Mouse (Mus musculus) brain, embryonic 18.5 days (tissue): ENCODE results near the gene Svip.

Experiments
- DNase-seq: peaks from one replicate; pipeline ENCODE4 v3.0.0-alpha.2; 2012; ENCODE audit warnings: low read depth, low spot score

Svip gene

DNA sequence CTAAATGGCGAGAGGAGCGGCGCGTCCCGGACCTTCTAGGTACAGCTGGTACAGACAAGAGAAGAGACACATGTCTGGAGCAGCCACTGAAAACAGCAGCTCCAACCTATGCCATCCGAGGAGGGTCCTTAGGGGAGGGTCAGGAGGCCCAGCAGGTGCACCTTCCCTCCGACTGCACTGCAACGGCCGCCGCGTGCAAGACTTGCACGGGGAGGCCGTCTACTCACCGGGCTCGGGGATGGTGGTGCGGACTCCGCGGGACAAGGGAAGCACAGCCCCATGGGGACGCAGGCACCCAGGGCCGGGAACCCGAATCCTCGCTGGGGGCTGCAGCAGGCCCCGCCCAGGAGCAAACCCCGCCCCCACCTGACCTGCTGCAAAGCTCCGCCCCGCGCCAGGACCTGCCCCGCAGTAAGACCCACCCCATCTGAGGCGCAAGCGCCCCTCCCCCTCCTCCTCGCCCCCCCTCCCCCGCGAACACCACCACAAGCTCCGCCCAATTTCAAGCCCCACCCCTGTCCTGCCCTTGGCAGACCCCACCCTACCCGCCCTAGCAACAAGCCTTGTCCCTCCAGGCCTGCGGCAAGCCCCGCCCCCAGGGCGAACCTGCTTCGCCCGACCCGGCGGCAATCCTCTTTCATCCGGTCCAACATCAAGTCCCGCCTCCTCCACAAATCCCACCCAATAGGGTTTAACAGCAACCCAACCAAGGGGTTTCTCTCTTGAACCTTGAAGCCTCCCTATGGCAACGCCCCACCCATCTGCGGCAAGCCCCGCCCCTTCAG, at the start of gene Svip:
TSS of gene Svip (minus strand) at position 508 of the 785 bp plus-strand sequence.
- DNase-seq = peak; percentile 94

DNA sequence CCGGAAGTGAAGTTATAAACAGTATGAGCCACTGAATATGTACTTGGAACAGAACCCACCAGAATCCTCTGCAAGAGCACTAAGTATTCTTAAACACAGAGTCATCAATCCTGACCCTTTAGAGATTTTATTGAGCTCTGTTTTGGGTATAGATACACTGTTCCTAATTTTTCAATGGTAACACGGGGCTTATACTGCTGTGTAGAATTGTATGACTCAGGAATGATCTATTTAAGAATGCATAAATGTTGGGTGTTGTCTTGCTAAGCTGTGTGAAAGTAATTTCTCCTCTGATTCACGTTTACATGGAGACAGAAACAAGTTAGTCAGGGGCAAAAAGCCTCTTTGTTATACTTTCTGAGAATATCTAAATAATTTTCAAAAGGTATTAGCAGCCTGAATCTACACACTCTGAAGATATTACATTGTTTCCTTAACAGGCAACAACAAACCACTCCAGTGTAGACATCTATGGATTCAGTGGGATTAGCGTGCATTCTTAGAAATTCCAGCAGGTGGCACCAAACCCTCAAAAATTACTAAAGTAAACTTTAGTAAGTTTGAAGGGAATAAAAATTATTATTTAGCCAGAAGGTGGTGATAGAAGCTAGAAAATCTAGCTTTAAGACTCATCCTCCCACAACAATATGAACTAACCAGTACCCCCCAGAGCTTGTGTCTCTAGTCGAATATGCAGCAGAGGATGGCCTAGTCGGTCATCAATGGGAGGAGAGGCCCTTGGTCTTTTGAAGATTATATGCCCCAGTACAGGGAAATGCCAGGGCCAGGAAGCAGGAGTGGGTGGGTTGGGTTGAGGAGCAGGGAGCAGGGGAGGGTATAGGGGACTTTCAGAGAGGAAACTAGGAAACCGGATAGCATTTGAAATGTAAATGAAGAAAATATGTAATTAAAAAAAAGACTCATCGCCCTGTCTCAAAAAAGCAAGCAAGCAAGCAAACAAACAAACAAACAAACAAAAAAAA, 32.1 kb upstream of the Svip start:
- DNase-seq = peak; percentile 45

DNA sequence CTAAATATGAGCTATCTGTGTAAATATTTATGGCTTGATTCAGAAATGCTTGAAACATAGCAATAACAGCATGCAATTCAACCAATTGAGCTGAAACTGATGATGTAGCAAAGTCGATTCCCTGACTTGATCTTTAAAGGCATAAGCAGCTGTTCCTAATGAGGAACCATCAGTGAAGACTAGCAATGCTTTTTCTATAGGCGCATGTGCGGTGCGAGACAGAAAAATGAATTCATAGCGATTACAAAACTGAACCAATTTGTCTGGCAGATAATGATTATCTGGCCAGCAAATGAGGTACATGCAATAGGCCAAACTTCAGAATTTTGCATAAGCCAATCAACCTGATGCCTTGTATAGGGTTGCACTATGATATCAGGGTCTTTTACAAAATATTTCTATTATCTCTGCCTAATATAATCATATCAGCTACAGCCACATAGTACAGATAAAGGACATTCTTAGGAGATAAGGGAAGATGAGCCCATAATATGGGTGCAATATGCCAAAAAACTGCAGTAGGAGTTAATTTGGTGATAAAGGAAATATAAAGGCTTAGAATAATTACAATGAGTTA, 18.3 kb upstream of the Svip start:
- DNase-seq = no peak

DNA sequence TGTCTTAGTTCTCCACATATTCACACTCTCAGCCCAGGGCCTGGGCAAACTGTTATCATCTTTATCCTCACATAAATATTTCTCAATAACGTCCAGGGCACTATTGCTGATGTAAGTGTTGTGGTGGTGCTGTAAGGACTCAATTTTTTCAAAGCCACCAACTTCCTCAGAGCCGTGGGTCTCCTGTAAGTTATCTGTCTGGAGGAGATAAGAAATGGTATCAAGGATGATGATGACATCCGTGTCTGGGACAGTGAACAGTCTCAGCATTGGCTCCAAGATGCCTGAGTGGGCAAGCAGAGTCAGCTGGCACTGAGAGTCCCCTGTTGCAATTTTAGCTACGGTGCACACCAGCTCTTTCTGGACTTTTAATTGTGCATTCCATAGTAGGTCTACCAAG, 16.2 kb upstream of the Svip start:
- DNase-seq = no peak

DNA sequence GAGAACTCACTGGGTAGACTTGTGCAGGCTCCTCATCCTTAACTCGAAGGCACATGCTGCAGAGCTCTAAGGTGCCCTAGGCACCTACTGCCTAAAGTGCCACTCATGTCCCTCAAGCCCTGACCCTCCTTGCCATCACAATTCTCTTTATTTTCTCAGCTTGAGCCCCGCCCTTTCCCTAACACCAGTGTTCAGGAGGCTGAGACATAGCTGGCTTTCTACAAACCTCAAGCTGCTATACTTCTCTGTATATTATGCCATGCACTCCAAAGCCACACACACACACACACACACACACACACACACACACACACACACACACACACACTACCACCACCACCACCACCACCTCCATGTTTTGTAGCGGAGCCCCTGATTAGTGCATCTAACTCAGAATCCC, 9.8 kb upstream of the Svip start, which contains the start of gene 1700015G11Rik:
TSS of gene 1700015G11Rik (minus strand) at position 101 of the 400 bp plus-strand sequence.
- DNase-seq = no peak

DNA sequence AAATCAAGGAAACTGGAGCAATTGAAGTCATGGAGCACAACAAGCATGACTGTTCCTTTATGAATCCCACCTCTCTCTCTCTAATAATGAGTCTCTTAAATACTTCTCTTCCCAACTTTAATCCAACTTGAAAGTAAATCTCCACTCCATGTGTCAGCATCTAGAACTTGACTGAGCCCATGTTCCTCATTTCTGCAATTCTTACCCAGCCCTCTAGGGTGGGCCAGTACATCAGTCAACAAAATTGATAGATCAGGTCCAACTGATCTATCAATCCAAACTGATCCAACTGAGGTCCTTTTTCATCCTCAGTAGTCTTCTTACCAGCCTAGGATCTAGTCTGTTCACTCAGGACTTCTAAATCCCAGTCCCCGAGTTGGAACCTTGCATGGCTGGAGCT, 9.4 kb upstream of the Svip start:
- no peak for DNase-seq

DNA sequence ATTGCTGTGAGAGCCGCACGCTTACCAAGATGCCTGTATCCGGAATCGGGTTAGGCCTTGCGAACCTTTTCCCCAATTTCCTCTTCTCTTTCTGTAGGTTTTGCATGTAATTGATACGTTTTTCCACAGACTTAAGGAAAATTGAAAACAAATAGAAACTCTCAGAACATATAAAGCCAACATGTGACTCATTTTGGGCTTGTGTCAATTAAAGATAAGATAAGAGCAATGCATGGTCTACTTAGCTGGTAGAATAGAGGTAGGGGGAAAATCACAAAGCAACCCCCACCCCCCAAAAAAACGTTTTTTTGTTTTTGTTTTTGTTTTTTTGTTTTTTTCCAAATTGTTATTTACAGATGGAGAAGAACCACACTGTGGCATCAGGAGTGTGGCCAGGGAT, 7.6 kb upstream of the Svip start:
- no peak for DNase-seq

DNA sequence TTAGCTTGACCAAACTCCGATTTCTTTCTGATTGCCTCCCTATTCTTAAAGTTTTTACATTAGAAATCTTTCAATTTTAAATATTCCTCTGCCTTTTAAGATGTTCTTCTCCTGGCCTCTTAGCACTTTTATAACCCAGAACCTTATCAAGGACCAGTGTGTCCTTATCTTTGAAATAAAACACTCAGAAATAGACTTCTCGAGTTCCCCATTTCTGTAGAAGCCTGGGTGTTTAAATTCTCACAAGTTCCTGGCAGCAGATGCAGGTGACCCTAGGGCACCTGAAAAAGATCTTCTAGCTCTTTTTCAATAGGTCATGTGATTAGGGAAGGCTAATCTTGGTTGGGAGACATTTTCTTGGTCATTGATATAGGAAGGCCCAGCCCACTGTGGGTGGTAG, 1.3 kb upstream of the Svip start:
- DNase-seq = no peak

DNA sequence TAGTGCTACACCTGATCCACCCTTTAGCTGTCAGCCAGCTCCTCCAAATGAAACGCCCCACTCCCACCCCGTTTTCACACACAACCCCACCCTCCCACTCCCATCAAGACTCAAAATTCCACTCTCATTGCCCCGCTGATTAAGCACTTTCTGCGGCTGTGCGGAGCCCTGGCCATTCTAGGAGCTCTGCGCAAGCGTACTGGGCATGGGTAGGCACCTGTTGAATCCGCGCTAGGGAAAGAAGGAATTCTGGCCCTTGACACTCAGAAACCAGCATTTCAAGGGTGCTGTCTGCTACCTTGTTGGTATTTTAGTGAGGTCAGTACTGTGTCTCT, 445 bp upstream of the Svip start:
- DNase-seq = no peak

DNA sequence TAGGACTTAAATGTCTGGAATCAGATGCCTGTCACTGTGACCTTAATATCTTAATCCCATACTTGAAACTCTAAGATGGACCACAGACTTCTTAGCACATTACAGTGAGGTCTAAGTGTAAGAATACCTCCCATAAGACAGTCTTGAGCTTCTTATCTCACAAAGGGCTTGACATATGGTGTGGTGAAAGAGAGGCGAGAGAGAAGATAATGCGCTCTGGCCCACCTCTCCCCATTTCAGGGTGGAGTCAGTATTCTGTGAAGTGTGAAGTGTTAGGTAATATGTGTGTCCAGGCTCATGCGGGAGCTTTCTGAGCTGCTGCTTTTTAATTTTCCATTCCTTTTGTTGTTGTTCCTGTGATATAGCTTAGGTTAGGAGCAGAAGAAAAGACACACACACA, 14.8 kb downstream of the Svip start:
- no peak for DNase-seq

DNA sequence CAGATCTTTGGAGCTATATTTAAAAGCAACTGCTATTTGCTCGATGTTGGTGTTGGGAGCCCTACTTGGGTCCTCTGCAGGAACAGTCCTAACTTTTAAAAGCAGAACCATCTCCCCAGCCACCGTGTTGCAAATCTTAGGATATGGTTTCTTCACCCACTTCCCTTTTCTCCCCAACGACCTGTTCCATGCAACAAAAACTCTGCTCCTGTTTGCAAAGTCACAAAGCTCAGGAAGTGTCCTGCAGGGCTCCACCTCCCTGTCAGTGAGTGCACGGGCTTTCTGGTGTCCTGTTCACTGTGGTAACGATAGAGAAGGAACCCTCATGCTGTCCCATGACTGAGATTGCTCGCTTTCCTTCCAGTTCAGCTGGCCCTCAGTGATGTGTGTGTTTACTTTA, 18.9 kb downstream of the Svip start:
- no peak for DNase-seq

DNA sequence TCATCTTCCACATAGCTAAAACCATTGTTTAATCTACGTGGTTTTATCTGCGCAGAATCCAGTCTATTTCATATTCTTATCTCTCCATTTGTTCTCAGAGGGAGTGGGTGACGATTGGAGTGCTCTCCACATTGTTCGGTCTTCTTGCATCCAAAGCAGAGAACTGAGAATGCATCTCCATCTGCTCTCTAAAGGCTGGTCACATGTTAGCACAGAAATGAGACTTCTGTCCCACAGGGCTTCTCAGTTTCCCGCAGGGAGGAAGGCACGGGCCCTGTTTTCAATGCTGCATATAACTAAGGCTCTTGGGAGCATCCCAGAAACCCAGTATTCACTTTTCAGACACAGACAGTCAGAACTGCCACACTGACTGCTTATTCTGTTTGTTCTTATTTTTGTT, 20.1 kb downstream of the Svip start:
- no peak for DNase-seq

DNA sequence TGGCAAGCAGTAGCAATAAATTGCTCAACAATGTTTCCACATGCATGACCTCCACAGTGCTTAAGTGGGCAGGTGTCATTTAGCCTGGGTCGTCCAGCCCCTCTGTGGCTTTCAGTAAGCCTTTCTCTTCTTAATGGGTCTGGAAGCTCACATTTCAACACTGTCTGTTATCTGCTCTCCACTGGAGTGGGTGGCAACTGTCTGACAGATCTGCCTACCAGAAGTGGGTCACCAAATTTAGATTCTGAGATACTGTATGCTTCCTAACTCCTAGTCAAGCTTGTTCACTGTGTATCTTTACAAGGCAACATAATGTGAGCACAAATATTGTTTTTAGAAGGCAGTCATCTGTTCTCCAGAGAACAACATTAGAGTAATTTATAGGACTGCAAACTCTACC, 23.5 kb downstream of the Svip start:
- DNase-seq = no peak

DNA sequence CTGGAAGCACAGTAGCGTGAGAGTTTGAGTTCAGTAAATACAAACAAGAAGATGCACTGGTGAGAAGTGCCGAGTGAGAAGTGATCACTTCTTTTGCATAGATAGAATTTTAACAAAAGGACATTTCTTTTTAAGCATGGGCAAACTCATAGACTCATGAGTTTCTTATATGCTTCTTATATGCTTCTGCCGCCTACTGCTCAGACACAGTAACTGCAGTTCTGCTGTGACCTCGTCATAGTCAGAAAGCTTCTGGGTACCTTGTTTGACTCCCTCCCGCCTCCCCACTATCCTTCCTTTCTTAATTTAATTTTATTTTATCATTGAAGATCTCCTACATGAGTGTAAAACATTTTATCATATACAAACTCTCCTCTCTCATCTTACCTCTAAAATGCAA, 26.5 kb downstream of the Svip start:
- no peak for DNase-seq

DNA sequence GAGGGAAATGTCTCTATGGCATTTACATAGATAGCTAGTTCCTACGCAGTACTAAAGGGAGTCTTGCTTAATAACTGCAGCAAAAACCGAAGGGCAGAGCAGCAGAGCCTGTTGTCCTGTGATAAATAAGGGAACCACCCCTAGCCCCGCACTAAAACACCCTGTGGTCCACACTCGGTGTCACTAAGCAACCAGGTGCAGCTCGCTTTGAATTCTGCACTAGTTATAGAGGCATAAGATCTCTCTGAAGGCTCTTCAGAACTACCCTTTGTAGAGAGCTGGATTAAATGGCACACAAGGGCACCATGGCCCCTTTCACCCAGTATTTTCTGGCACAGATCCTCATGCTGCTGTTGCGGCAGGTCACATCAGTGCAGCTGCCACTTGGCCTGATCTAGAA, 30.6 kb downstream of the Svip start:
- DNase-seq = no peak

DNA sequence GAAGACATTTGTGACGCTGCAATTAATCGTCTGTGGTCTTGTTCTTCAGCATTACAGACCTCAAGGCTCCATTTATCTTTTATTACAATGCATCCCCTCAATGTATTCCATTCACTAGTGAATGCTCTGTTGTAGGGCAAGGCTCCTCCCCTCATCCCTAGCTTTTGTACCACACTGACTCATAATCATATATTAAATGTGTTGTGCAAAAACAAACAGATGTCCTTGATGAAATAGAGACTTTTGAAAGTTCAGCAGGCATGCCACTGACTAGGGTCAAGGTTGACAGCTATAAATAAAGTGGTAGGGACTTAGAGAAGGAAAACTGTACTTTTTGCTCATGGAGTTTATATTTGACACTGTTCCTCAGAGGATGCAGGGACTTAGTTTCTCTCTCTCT, 32.3 kb downstream of the Svip start:
- DNase-seq = no peak

DNA sequence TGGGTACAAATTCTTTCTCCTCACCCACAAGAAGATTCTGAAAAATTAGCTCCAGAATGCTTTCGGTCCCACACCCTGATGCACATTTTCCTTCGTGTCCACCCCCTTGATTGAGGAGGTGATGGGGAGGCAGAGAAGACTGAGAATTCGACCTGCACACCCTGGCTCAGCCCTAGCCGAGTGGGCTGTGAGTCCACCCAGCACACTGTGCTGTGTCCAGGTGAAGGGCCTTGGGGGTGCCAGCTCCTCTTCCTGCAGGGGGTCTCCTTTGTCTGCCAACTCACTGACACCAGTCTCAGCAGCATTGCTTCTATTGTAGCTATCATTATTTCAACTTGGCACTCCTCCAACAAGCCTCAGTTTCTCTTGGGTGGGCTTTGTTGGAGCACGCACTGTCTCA, 32.7 kb downstream of the Svip start:
- no peak for DNase-seq

DNA sequence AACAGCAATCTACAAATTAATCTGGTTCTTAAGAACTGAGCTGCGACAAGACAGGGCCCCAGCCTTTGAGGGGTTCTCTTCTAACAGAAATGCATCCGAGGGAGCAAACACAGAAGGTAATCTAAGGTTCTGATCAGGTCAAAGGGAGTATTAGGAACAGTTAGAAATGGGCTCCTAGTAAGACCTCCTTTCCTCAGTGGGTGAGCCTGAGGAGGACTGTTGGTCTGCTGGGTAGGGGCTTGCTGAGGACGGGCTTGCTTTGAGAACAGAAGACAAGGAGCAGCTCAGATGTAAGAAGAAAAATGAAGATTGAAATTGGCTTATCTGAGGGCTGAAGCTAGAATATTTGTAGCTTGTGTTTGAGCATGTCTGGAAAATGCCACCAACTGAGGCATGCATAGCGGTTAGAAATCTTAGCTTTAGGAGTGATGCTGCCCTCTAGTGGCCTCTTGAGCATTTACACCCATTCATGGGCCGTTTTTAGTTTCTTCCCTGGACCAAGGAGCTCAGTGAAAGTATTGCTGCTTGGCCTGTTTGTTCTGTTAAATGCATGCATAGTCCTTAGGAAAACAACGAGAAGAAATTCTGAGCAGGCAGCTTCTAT, 33.5 kb downstream of the Svip start:
- peak; percentile 57 for DNase-seq

DNA sequence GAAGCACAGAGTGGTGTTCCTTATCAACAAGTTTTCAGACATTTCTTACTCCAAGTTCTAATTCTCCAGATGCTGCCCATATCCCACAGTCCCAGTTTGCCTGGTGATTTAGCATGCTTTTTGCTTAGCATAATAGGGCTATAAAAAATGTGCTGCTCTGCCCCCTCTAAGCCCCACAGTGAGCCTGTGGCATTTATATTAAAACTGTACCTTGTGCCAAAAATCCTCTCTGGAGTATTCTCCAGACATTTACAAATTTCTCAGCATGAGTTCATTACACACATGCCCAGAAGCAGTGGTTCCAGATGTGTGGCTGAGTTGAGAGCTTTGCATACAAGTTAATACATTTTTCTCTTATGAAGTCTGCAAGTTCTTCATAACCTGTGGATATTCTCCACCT, 36.4 kb downstream of the Svip start:
- DNase-seq = no peak

DNA sequence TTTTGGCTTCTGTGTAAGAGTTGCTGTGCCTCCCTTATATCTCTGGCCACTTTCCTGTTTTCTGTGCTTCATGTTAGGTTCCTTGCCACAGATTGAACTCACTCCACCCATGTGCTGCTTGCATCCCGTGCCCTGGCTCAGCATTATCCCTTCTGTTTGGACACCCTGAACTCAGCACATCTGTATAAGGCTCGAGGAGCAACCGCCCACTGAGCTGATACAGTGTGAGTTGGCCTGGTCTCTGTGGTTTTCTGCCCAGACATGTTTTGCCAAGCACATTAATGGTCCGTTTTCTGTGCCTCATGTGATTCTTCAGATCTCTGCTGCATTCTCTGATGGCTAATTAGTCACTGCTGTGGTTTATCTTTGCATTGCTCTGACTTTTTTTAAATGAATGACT, 38.2 kb downstream of the Svip start:
- no peak for DNase-seq

DNA sequence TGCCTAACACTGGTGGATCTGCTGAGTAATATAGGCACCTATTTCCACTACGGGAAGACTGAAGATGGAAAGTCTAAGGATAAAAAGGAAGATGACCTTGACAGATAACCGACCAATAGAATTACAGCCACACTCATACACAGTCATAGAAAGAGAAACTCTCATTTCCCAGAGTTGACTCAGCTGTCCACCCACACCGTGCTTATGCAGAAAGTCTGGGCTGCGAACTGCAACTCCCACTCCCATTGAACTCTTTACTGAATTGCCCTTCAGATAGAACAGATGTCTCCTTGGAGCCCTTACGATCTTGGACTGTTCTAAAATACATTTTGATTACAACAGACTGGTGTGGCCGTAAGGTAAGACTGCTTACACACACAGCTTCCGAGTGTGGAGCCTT, 41.1 kb downstream of the Svip start:
- no peak for DNase-seq
